Mouse (Mus musculus) kidney, postnatal 4 days (tissue): ENCODE measurements at regions not wholly inside any gene's neighbourhood (a gene's known extent, or its start where the extent isn't known, plus 50 kb on each side); places are given as distances from the start of the nearest gene placed in this dataset.

Experiments
- DNase-seq, 2 experiments: peaks; one replicate each; pipeline ENCODE4 v3.0.0; 2021; ENCODE audit warnings: mixed read lengths in 2 of 2

GRCm38 (mm10) chr17:22795213-22795612 lies 71.7 kb downstream of the Zfp945 start:
- no peak for DNase-seq

- DNase-seq: no peak
Observed at GRCm38 (mm10) chr17:22784481-22784880, 82.5 kb downstream of the Zfp945 start.

GRCm38 (mm10) chr17:22745736-22746135 lies 121.2 kb downstream of the Zfp945 start:
- DNase-seq: no peak

- DNase-seq: peak; percentile 65 to 76
Observed at GRCm38 (mm10) chr17:22739581-22740178, 127.3 kb downstream of the Zfp945 start.

- no peak for DNase-seq
Observed at GRCm38 (mm10) chr17:22739173-22739572, 127.8 kb downstream of the Zfp945 start.

GRCm38 (mm10) chr17:22736360-22736759 lies 130.6 kb downstream of the Zfp945 start:
- DNase-seq: no peak
